ENCODE assay signal across 20 mouse cellular contexts in the genomic region with DNA sequence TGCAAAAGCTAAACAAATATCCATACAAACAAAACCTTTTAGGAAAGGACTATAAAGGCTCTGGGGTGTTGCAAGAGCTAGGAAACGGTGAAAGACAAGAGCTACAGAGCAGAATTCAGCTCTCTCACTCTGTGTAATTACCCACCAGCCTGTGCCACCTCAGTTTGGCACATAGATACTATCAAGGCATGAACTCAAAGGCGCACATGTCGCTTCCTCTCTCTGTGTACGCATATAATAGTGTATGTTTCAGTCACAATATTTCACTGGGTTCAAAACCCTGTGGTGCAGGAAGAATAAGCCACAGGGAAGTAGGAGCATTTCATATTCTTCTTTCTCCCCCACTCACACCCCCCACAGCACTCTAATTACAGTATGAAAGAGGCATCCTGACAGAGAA.
"Had no signal": no experiment of that assay in that cellular context is flagged by ENCODE, and none has a peak within 500 bp of the region (broad histone marks: within the 10 kb centered on the region; RNA-seq: fewer than 3 reads in every experiment).

No protein-coding gene starts in this region.

- H3K27ac ChIP-seq: limb, embryonic 10.5 days; limb, embryonic 13.5 days; liver, embryonic 12.5 days; liver, embryonic 15.5 days; lung, embryonic 15.5 days; midbrain, embryonic 10.5 days; midbrain, embryonic 13.5 days; neural tube, embryonic 13.5 days had no signal

- ATAC-seq: liver, embryonic 12.5 days; midbrain, embryonic 13.5 days; midbrain, embryonic 16.5 days had no signal

- H3K9me3 ChIP-seq: limb, embryonic 10.5 days; limb, embryonic 13.5 days; liver, embryonic 12.5 days; liver, embryonic 15.5 days; lung, embryonic 15.5 days; midbrain, embryonic 10.5 days; midbrain, embryonic 13.5 days; neural tube, embryonic 13.5 days had no signal

- H3K4me1 ChIP-seq: limb, embryonic 10.5 days; limb, embryonic 13.5 days; liver, embryonic 12.5 days; liver, embryonic 15.5 days; lung, embryonic 15.5 days; megakaryocyte, embryonic 14.5 days had no signal

- H3K4me3 ChIP-seq: limb, embryonic 10.5 days; limb, embryonic 13.5 days; liver, embryonic 12.5 days; liver, embryonic 15.5 days; lung, embryonic 15.5 days; megakaryocyte, embryonic 14.5 days; midbrain, embryonic 10.5 days; midbrain, embryonic 13.5 days; myocyte; neural tube, embryonic 13.5 days had no signal

- H3K36me3 ChIP-seq: limb, embryonic 10.5 days; limb, embryonic 13.5 days; liver, embryonic 12.5 days; liver, embryonic 15.5 days; lung, embryonic 15.5 days; midbrain, embryonic 10.5 days; midbrain, embryonic 13.5 days; neural tube, embryonic 13.5 days had no signal

- DNase-seq: kidney, adult 9 months; kidney, postnatal 14 days; kidney, postnatal 4 days; liver; lung, adult 18-20 months; lung, postnatal 10 days; lung, postnatal 36 days; thymus, adult 18-20 months; thymus, postnatal 36 days had no signal

- H3K27me3 ChIP-seq: limb, embryonic 13.5 days; liver, embryonic 12.5 days; liver, embryonic 15.5 days; lung, embryonic 15.5 days; megakaryocyte, embryonic 14.5 days; midbrain, embryonic 13.5 days; neural tube, embryonic 13.5 days had no signal

- H3K9ac ChIP-seq: limb, embryonic 13.5 days; liver, embryonic 12.5 days; liver, embryonic 15.5 days; lung, embryonic 15.5 days; midbrain, embryonic 13.5 days; neural tube, embryonic 13.5 days had no signal

- H3K4me2 ChIP-seq: limb, embryonic 13.5 days; liver, embryonic 12.5 days; liver, embryonic 15.5 days; lung, embryonic 15.5 days; midbrain, embryonic 13.5 days; neural tube, embryonic 13.5 days had no signal
